Mouse (Mus musculus) forebrain, embryonic 11.5 days (tissue): ENCODE results near the gene Homez. TPM values are rescaled to one million over a fixed set of nuclear protein-coding genes. Genes with fewer than 3 reads are reported as not detected.

ENCODE experiments used
- polyA plus RNA-seq: library from polyadenylated mRNA; unstranded; fragments of >200 nt; fragmentation: Nextera tagmentation; extraction: Ambion mirVana; gene quantifications from 2 replicates; pipeline ENCODE4 v1.2.1, GENCODE M21; 2014

The Homez gene
- polyA plus RNA-seq, 1 experiment from 2014 or later, result 16.1 TPM

Other genes starting within 250 kb of the Homez start
- gene Psmb11, start 249.5 kb downstream of the Homez start, polyA plus RNA-seq, result 0.05 TPM in 1 of 2 replicates, not detected in the other
- not detected in 2 replicates for gene Gm17606, start 230.0 kb downstream of the Homez start, polyA plus RNA-seq
- gene Cdh24, start 229.6 kb downstream of the Homez start, polyA plus RNA-seq, result 10.5 and 12.3 TPM in 2 replicates
- gene 1700123O20Rik, start 184.7 kb downstream of the Homez start, polyA plus RNA-seq, result 89.9 and 94.4 TPM in 2 replicates
- 150 and 160 TPM in 2 replicates for gene Acin1, start 184.0 kb downstream of the Homez start, polyA plus RNA-seq
- gene Gm29776, start 172.1 kb downstream of the Homez start, polyA plus RNA-seq, result 0.17 and 0.23 TPM in 2 replicates
- gene Cebpe, start 158.8 kb downstream of the Homez start, polyA plus RNA-seq, result not detected in 2 replicates
- gene Slc7a8, start 89.0 kb downstream of the Homez start, polyA plus RNA-seq, result 1.5 and 2.1 TPM in 2 replicates
- gene Rnf212b, start 56.8 kb downstream of the Homez start, polyA plus RNA-seq, result not detected in 2 replicates
- gene Ppp1r3e, start 6.6 kb upstream of the Homez start, polyA plus RNA-seq, result 0.69 and 1.4 TPM in 2 replicates
- 3.1 and 3.2 TPM in 2 replicates for gene Bcl2l2, start 12.4 kb upstream of the Homez start, polyA plus RNA-seq
- not detected in 2 replicates for gene Gm20521, start 12.5 kb upstream of the Homez start, polyA plus RNA-seq
- 182 and 221 TPM in 2 replicates for gene Pabpn1, start 21.5 kb upstream of the Homez start, polyA plus RNA-seq
- 44.4 and 51.8 TPM in 2 replicates for gene Slc22a17, start 42.2 kb upstream of the Homez start, polyA plus RNA-seq
- gene Efs, start 55.2 kb upstream of the Homez start, polyA plus RNA-seq, result 39.4 and 41.8 TPM in 2 replicates
- gene Il25, start 61.7 kb upstream of the Homez start, polyA plus RNA-seq, result not detected in 2 replicates
- gene Cmtm5, start 65.3 kb upstream of the Homez start, polyA plus RNA-seq, result 0.69 TPM in 1 of 2 replicates, not detected in the other
- 0.32 TPM in 1 of 2 replicates, not detected in the other for gene Myh6, start 96.0 kb upstream of the Homez start, polyA plus RNA-seq
- not detected in 2 replicates for gene Gm17428, start 106.0 kb upstream of the Homez start, polyA plus RNA-seq
- gene Myh7, start 123.7 kb upstream of the Homez start, polyA plus RNA-seq, result 0.11 and 0.52 TPM in 2 replicates
- gene Ngdn, start 144.5 kb upstream of the Homez start, polyA plus RNA-seq, result 94.1 and 95.8 TPM in 2 replicates
- 15.9 TPM in 2 replicates for gene Zfhx2, start 221.4 kb upstream of the Homez start, polyA plus RNA-seq
- 28.6 and 31.1 TPM in 2 replicates for gene Thtpa, start 223.8 kb upstream of the Homez start, polyA plus RNA-seq
- 13.9 and 14.8 TPM in 2 replicates for gene Ap1g2, start 235.6 kb upstream of the Homez start, polyA plus RNA-seq
- gene Jph4, start 246.0 kb upstream of the Homez start, polyA plus RNA-seq, result 2.9 and 3.7 TPM in 2 replicates